Mouse (Mus musculus): ENCODE measurements around the gene Napepld. TPM values are rescaled to one million over a fixed set of nuclear protein-coding genes. Genes with fewer than 3 reads are reported as not detected.

Gene Napepld
- polyA plus RNA-seq, 1 experiment from 2014 or later, result 5.6 TPM

- WGBS, result 35% methylated on average over 3 of the region's 3 CpGs
- TF ChIP-seq CTCF (IDR thresholded peaks at IDR 0.05; ENCODE audit: low read depth), result no peak
- Histone ChIP-seq H3K9me3 (replicated peaks; ENCODE audit: low read length) (no peaks in the 10 kb centered on the region), H3K4me3 (replicated peaks; ENCODE audit: low read depth, low read length) (no peak overlapping the region), H3K4me1 (replicated peaks; ENCODE audit: insufficient read depth, low read length) (no peaks in the 10 kb centered on the region), H3K9ac (ENCODE audit: low read depth, low read length) (no peak overlapping the region), H3K27ac (no peak overlapping the region), H3K27me3 (ENCODE audit: insufficient read depth, low read length) (no peaks in the 10 kb centered on the region), H3K4me2 (ENCODE audit: low read length) (no peak overlapping the region), H3K36me3 (ENCODE audit: insufficient read depth, low read length) (no peaks in the 10 kb centered on the region)
- ATAC-seq (replicated peaks; ENCODE audit: low FRiP score, low read depth) (no peak; the same call in 1 of the 2 replicates), DNase-seq (ENCODE audit: low spot score) (peak; percentile 92)
These were observed 7.8 kb downstream of the Napepld start for GRCm38 (mm10) chr5:21693372-21693870.

- Histone ChIP-seq H3K4me1 (replicated peaks; ENCODE audit: insufficient read depth, low read length) (no peaks in the 10 kb centered on the region), H3K4me2 (ENCODE audit: low read length) (no peak overlapping the region), H3K27ac (no peak overlapping the region), H3K9ac (ENCODE audit: low read depth, low read length) (no peak overlapping the region), H3K27me3 (ENCODE audit: insufficient read depth, low read length) (no peaks in the 10 kb centered on the region), H3K4me3 (replicated peaks; ENCODE audit: low read depth, low read length) (no peak overlapping the region), H3K36me3 (ENCODE audit: insufficient read depth, low read length) (no peaks in the 10 kb centered on the region), H3K9me3 (replicated peaks; ENCODE audit: low read length) (no peaks in the 10 kb centered on the region)
- DNase-seq (ENCODE audit: low spot score) (no peak), ATAC-seq (replicated peaks; ENCODE audit: low FRiP score, low read depth) (no peak)
- 79% methylated on average over 5 of the region's 5 CpGs for WGBS
- no peak for TF ChIP-seq CTCF (IDR thresholded peaks at IDR 0.05; ENCODE audit: low read depth)
These were observed 9.0 kb downstream of the Napepld start for GRCm38 (mm10) chr5:21692230-21692629.

GRCm38 (mm10) chr5:21687042-21687441, 14.2 kb downstream of the Napepld start:
- Histone ChIP-seq H3K27ac (no peak overlapping the region), H3K4me2 (ENCODE audit: low read length) (no peak overlapping the region), H3K4me3 (replicated peaks; ENCODE audit: low read depth, low read length) (no peak overlapping the region), H3K27me3 (ENCODE audit: insufficient read depth, low read length) (no peaks in the 10 kb centered on the region), H3K9ac (ENCODE audit: low read depth, low read length) (no peak overlapping the region), H3K4me1 (replicated peaks; ENCODE audit: insufficient read depth, low read length) (no peaks in the 10 kb centered on the region), H3K36me3 (ENCODE audit: insufficient read depth, low read length) (0 out of 2 replicates have a peak, but pooled peaks cover 5% of the 10 kb centered on the region), H3K9me3 (replicated peaks; ENCODE audit: low read length) (no peaks in the 10 kb centered on the region)
- ATAC-seq (replicated peaks; ENCODE audit: low FRiP score, low read depth) (no peak), DNase-seq (ENCODE audit: low spot score) (no peak)
- WGBS, result 68% methylated on average over 4 of the region's 4 CpGs
- TF ChIP-seq CTCF (IDR thresholded peaks at IDR 0.05; ENCODE audit: low read depth), result no peak

GRCm38 (mm10) chr5:21685001-21685400, 16.2 kb downstream of the Napepld start:
- H3K4me1 ChIP-seq (replicated peaks; ENCODE audit: insufficient read depth, low read length), result no peaks in the 10 kb centered on the region
- H3K36me3 ChIP-seq (ENCODE audit: insufficient read depth, low read length), result 0 out of 2 replicates have a peak, but pooled peaks cover 5% of the 10 kb centered on the region
- H3K4me2 ChIP-seq (ENCODE audit: low read length), result no peak overlapping the region
- H3K27ac ChIP-seq, result no peak overlapping the region
- no peak overlapping the region for H3K9ac ChIP-seq (ENCODE audit: low read depth, low read length)
- TF ChIP-seq CTCF (IDR thresholded peaks at IDR 0.05; ENCODE audit: low read depth), result no peak
- H3K4me3 ChIP-seq (replicated peaks; ENCODE audit: low read depth, low read length), result no peak overlapping the region
- no peaks in the 10 kb centered on the region for H3K9me3 ChIP-seq (replicated peaks; ENCODE audit: low read length)
- H3K27me3 ChIP-seq (ENCODE audit: insufficient read depth, low read length), result no peaks in the 10 kb centered on the region
- no peak for ATAC-seq (replicated peaks; ENCODE audit: low FRiP score, low read depth)
- DNase-seq (ENCODE audit: low spot score), result no peak
- WGBS, result 83% methylated on average over 10 of the region's 10 CpGs

- no peak overlapping the region for H3K4me3 ChIP-seq (replicated peaks; ENCODE audit: low read depth, low read length)
- H3K4me1 ChIP-seq (replicated peaks; ENCODE audit: insufficient read depth, low read length), result no peaks in the 10 kb centered on the region
- no peak overlapping the region for H3K27ac ChIP-seq
- TF ChIP-seq CTCF (IDR thresholded peaks at IDR 0.05; ENCODE audit: low read depth), result no peak
- no peaks in the 10 kb centered on the region for H3K27me3 ChIP-seq (ENCODE audit: insufficient read depth, low read length)
- WGBS, result 93% methylated on average over 9 of the region's 9 CpGs
- ATAC-seq (replicated peaks; ENCODE audit: low FRiP score, low read depth), result no peak
- 0 out of 2 replicates have a peak, but pooled peaks cover 5% of the 10 kb centered on the region for H3K36me3 ChIP-seq (ENCODE audit: insufficient read depth, low read length)
- H3K9me3 ChIP-seq (replicated peaks; ENCODE audit: low read length), result no peaks in the 10 kb centered on the region
- DNase-seq (ENCODE audit: low spot score), result no peak
- no peak overlapping the region for H3K9ac ChIP-seq (ENCODE audit: low read depth, low read length)
- no peak overlapping the region for H3K4me2 ChIP-seq (ENCODE audit: low read length)
These were observed 17.4 kb downstream of the Napepld start for GRCm38 (mm10) chr5:21683811-21684210.

- Histone ChIP-seq H3K4me3 (replicated peaks; ENCODE audit: low read depth, low read length) (no peak overlapping the region), H3K4me2 (ENCODE audit: low read length) (no peak overlapping the region), H3K4me1 (replicated peaks; ENCODE audit: insufficient read depth, low read length) (no peaks in the 10 kb centered on the region), H3K27ac (peak overlapping the region; percentile 36), H3K27me3 (ENCODE audit: insufficient read depth, low read length) (no peaks in the 10 kb centered on the region), H3K9me3 (replicated peaks; ENCODE audit: low read length) (no peaks in the 10 kb centered on the region), H3K36me3 (ENCODE audit: insufficient read depth, low read length) (0 out of 2 replicates have a peak, but pooled peaks cover 5% of the 10 kb centered on the region), H3K9ac (ENCODE audit: low read depth, low read length) (no peak overlapping the region)
- TF ChIP-seq CTCF (IDR thresholded peaks at IDR 0.05; ENCODE audit: low read depth), result no peak
- ATAC-seq (replicated peaks; ENCODE audit: low FRiP score, low read depth) (no peak), DNase-seq (ENCODE audit: low spot score) (no peak)
- 71% methylated on average over 5 of the region's 5 CpGs for WGBS
These were observed 20.3 kb downstream of the Napepld start for GRCm38 (mm10) chr5:21680940-21681339.

GRCm38 (mm10) chr5:21680029-21680428, 21.2 kb downstream of the Napepld start:
- H3K4me1 ChIP-seq (replicated peaks; ENCODE audit: insufficient read depth, low read length), result no peaks in the 10 kb centered on the region
- 0 out of 2 replicates have a peak, but pooled peaks cover 5% of the 10 kb centered on the region for H3K36me3 ChIP-seq (ENCODE audit: insufficient read depth, low read length)
- DNase-seq (ENCODE audit: low spot score), result peak; percentile 50
- H3K27ac ChIP-seq, result no peak overlapping the region
- 54% methylated on average over 4 of the region's 4 CpGs for WGBS
- no peak overlapping the region for H3K9ac ChIP-seq (ENCODE audit: low read depth, low read length)
- no peak overlapping the region for H3K4me3 ChIP-seq (replicated peaks; ENCODE audit: low read depth, low read length)
- no peaks in the 10 kb centered on the region for H3K9me3 ChIP-seq (replicated peaks; ENCODE audit: low read length)
- no peaks in the 10 kb centered on the region for H3K27me3 ChIP-seq (ENCODE audit: insufficient read depth, low read length)
- no peak for TF ChIP-seq CTCF (IDR thresholded peaks at IDR 0.05; ENCODE audit: low read depth)
- H3K4me2 ChIP-seq (ENCODE audit: low read length), result no peak overlapping the region
- no peak; the same call in 1 of the 2 replicates for ATAC-seq (replicated peaks; ENCODE audit: low FRiP score, low read depth)
